Mouse (Mus musculus): ENCODE data around the gene Zfp704. TPM values are rescaled to one million over a fixed set of nuclear protein-coding genes. Genes with fewer than 3 reads are reported as not detected.
A peak's percentile ranks its signal among the peaks of the same experiment; 100 is the strongest.

Gene Zfp704
- polyA plus RNA-seq, 1 experiment from 2014 or later, result 9.5 TPM

DNA sequence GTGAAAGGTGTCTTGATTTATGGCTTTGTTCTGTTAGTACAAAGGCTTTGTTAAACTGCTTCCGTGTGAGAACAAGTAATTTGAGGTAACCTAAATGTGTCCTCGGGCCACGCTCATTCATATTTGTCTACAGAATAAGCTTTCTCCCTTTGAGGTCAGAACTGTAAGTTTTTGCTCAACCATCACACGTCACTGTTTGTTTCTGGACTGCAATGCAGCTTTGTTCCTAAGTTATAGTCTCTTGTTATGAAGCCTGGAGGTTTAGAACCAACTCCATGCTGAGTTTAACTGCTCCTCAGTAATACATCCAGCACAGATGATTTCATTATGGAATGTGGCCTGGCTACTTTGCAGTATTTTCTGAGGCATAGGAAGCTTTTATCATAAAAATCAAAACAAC, 90.4 kb downstream of the Zfp704 start:
- Histone ChIP-seq H3K4me1 (ENCODE audit: control insufficient read depth, insufficient read depth, low read length) (peaks cover 47% of the 10 kb centered on the region), H3K9ac (ENCODE audit: low read length) (no peak overlapping the region), H3K36me3 (ENCODE audit: control insufficient read depth, insufficient read depth, low read length) (no peaks in the 10 kb centered on the region), H3K27me3 (ENCODE audit: control insufficient read depth, insufficient read depth, low read length) (no peaks in the 10 kb centered on the region), H3K27ac (ENCODE audit: low read length) (peak overlapping the region; percentile 95), H3K4me2 (ENCODE audit: low read depth, low read length) (peak overlapping the region; percentile 40; the same call in 1 of the 2 replicates), H3K4me3 (replicated peaks; ENCODE audit: low read length) (no peak overlapping the region), H3K9me3 (replicated peaks; ENCODE audit: control insufficient read depth, low read length) (no peaks in the 10 kb centered on the region)
- ATAC-seq (ENCODE audit: insufficient read depth, low FRiP score), result no peak
- 54% methylated on average over 4 of the region's 4 CpGs for WGBS

DNA sequence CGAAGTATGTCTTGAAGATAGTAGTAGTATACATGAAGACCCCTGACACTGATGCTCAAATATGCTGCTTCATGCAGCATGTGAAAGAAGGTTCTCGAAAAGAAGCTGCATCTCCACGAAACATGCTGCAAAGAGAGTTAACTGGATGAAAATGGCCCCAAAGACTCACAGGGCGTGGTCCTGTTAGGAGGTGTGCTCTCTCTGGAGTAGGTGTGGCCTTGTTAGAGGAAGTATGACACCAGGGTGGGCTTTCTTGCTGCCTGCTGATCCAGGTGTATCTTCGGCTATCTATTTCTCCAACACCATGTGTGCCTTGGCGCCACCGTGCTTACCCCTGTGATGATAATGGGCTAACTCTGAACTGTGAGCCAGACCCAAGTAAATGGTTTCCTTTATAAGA, 90.9 kb downstream of the Zfp704 start:
- Histone ChIP-seq H3K4me1 (ENCODE audit: control insufficient read depth, insufficient read depth, low read length) (peaks cover 47% of the 10 kb centered on the region), H3K4me3 (replicated peaks; ENCODE audit: low read length) (no peak overlapping the region), H3K9me3 (replicated peaks; ENCODE audit: control insufficient read depth, low read length) (no peaks in the 10 kb centered on the region), H3K27ac (ENCODE audit: low read length) (peak overlapping the region; percentile 95), H3K9ac (ENCODE audit: low read length) (no peak overlapping the region), H3K4me2 (ENCODE audit: low read depth, low read length) (no peak overlapping the region), H3K27me3 (ENCODE audit: control insufficient read depth, insufficient read depth, low read length) (no peaks in the 10 kb centered on the region), H3K36me3 (ENCODE audit: control insufficient read depth, insufficient read depth, low read length) (no peaks in the 10 kb centered on the region)
- 92% methylated on average over 7 of the region's 7 CpGs for WGBS
- no peak for ATAC-seq (ENCODE audit: insufficient read depth, low FRiP score)

DNA sequence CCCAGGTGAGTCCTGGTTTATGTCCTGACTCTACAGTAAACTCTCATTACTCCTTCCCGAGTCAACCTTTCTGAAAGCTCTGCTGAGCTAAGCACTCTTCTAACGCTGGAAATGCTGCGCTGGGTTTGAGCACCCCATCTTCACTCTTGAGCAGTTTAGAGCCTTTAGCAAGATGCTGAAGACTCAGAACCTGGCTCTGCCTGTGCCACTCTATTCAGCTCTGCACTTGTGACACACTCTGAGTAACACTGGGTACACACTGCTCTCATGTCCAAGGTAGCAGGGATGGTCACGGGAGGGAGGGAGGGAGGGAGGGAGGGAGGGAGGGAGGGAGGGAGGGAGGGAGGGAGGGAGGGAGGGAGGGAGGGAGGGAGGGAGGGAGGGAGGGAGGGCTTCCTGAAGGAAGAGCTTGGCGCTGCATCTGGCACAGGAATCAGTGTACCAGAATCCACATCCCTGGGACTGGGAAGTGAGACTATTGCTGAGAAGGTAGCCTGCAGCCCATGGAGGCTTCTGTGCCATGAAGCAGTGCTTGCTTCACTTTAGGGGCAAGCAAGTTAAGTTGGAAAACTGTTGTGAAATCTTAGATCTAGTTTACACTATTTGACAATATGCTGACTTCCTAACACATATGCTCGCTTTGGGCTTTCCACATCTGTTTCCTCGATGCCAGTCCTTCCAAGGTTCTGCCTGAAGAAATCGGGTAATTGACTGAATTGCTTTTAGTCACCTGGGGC, 93.6 kb downstream of the Zfp704 start:
- Histone ChIP-seq H3K27me3 (ENCODE audit: control insufficient read depth, insufficient read depth, low read length) (no peaks in the 10 kb centered on the region), H3K9ac (ENCODE audit: low read length) (no peak overlapping the region), H3K4me2 (ENCODE audit: low read depth, low read length) (no peak overlapping the region), H3K36me3 (ENCODE audit: control insufficient read depth, insufficient read depth, low read length) (no peaks in the 10 kb centered on the region), H3K4me3 (replicated peaks; ENCODE audit: low read length) (no peak overlapping the region), H3K9me3 (replicated peaks; ENCODE audit: control insufficient read depth, low read length) (no peaks in the 10 kb centered on the region), H3K4me1 (ENCODE audit: control insufficient read depth, insufficient read depth, low read length) (peaks cover 23% of the 10 kb centered on the region), H3K27ac (ENCODE audit: low read length) (no peak overlapping the region)
- no peak for ATAC-seq (ENCODE audit: insufficient read depth, low FRiP score)
- 69% methylated on average over 7 of the region's 8 CpGs for WGBS

DNA sequence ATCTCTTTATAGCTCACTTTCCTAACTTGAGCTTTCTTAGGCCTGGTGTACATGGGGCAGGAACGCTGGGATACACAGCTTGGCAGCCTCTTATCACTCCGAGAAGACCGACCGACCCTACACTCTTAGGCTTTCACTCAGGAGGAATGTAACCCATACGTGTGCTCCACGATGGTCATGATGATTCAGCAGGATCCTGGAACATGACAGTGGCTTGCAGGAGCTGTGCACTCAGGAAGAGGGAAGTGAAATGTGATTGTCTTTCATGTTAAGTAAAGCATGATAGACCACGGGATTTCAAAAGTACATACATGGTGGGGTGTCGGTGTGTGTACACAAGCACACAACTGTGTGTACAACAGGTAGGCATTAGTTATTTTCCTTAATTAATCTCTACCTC, 94.4 kb downstream of the Zfp704 start:
- no peak overlapping the region for H3K4me2 ChIP-seq (ENCODE audit: low read depth, low read length)
- no peak overlapping the region for H3K9ac ChIP-seq (ENCODE audit: low read length)
- H3K4me3 ChIP-seq (replicated peaks; ENCODE audit: low read length), result no peak overlapping the region
- H3K4me1 ChIP-seq (ENCODE audit: control insufficient read depth, insufficient read depth, low read length), result peaks cover 16% of the 10 kb centered on the region
- no peak overlapping the region for H3K27ac ChIP-seq (ENCODE audit: low read length)
- H3K36me3 ChIP-seq (ENCODE audit: control insufficient read depth, insufficient read depth, low read length), result no peaks in the 10 kb centered on the region
- no peak for ATAC-seq (ENCODE audit: insufficient read depth, low FRiP score)
- no peaks in the 10 kb centered on the region for H3K27me3 ChIP-seq (ENCODE audit: control insufficient read depth, insufficient read depth, low read length)
- H3K9me3 ChIP-seq (replicated peaks; ENCODE audit: control insufficient read depth, low read length), result no peaks in the 10 kb centered on the region
- WGBS, result 55% methylated on average over 8 of the region's 8 CpGs

DNA sequence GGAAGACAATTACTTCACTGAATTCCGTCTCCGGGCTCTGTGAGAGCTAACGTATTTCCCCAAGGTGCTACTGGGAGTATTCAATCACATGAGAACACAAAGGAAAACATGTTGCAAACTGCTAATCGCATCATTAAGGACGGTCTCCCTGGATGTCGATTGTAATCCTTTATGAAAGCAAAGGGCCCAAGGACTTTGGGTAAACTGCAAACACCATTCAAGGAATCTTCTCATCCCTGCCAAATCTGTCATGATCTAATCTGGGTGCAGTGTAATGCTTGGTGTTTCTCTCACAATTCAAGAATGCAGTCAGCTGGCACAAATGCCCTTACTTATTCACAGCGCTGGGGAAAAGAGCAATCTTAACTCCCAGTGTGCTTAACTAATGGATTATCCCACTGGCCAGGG, 96.2 kb downstream of the Zfp704 start:
- Histone ChIP-seq H3K36me3 (ENCODE audit: control insufficient read depth, insufficient read depth, low read length) (no peaks in the 10 kb centered on the region), H3K9me3 (replicated peaks; ENCODE audit: control insufficient read depth, low read length) (no peaks in the 10 kb centered on the region), H3K27ac (ENCODE audit: low read length) (no peak overlapping the region), H3K4me1 (ENCODE audit: control insufficient read depth, insufficient read depth, low read length) (no peaks in the 10 kb centered on the region), H3K4me2 (ENCODE audit: low read depth, low read length) (no peak overlapping the region), H3K4me3 (replicated peaks; ENCODE audit: low read length) (no peak overlapping the region), H3K9ac (ENCODE audit: low read length) (no peak overlapping the region), H3K27me3 (ENCODE audit: control insufficient read depth, insufficient read depth, low read length) (no peaks in the 10 kb centered on the region)
- ATAC-seq (ENCODE audit: insufficient read depth, low FRiP score), result no peak
- 66% methylated on average over 7 of the region's 7 CpGs for WGBS

DNA sequence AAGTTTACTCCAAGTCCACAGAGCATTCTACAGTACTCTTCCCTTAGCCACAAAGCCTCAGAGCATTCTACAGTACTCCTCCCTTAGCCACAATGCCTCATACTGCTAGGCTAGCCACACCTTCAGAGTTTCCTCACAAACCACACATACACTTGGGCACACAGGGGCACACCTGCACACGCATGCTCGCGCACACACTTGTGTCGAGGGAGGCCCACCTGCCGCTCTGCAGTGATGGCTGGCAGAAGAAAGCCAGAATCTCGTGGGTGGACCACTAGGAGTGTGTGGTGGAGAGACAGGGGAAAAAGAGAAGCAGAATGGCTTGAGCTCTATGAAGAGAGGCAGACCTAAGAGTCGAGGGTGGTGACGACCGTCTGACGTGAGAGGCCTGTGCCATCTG, 97.7 kb downstream of the Zfp704 start:
- H3K4me1 ChIP-seq (ENCODE audit: control insufficient read depth, insufficient read depth, low read length), result no peaks in the 10 kb centered on the region
- no peak for ATAC-seq (ENCODE audit: insufficient read depth, low FRiP score)
- no peak overlapping the region for H3K4me3 ChIP-seq (replicated peaks; ENCODE audit: low read length)
- H3K4me2 ChIP-seq (ENCODE audit: low read depth, low read length), result no peak overlapping the region
- H3K27me3 ChIP-seq (ENCODE audit: control insufficient read depth, insufficient read depth, low read length), result no peaks in the 10 kb centered on the region
- WGBS, result 91% methylated on average over 10 of the region's 10 CpGs
- no peak overlapping the region for H3K9ac ChIP-seq (ENCODE audit: low read length)
- no peak overlapping the region for H3K27ac ChIP-seq (ENCODE audit: low read length)
- H3K9me3 ChIP-seq (replicated peaks; ENCODE audit: control insufficient read depth, low read length), result no peaks in the 10 kb centered on the region
- H3K36me3 ChIP-seq (ENCODE audit: control insufficient read depth, insufficient read depth, low read length), result no peaks in the 10 kb centered on the region

DNA sequence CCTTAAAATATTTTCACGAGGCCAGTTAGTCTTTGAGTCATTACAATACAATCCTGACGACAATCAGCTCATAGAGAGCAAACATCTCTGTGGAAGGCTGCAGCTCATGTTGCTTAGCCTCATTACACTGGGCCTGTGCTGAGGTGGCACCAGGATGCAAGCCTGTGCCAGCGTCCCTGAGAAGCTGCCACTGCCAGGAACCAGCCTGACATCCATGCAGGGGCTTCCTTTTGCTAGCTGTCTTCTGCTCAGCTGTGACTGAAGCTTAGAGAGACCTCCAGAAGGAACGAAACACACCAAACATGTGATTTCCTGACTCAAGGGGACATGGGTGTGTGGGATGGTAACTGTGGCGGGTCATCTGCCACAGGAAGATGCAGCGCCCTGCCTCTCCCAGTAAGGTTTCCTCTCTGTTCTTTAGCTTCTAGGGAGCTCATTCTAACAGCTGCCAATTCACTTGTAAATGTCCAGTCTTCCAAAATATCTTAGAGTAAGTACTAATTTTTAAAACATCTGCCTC, 104.1 kb downstream of the Zfp704 start:
- H3K4me1 ChIP-seq (ENCODE audit: control insufficient read depth, insufficient read depth, low read length), result peaks cover 6% of the 10 kb centered on the region
- H3K36me3 ChIP-seq (ENCODE audit: control insufficient read depth, insufficient read depth, low read length), result no peaks in the 10 kb centered on the region
- H3K27me3 ChIP-seq (ENCODE audit: control insufficient read depth, insufficient read depth, low read length), result no peaks in the 10 kb centered on the region
- no peak for ATAC-seq (ENCODE audit: insufficient read depth, low FRiP score)
- H3K4me3 ChIP-seq (replicated peaks; ENCODE audit: low read length), result no peak overlapping the region
- H3K9ac ChIP-seq (ENCODE audit: low read length), result no peak overlapping the region
- 67% methylated on average over 6 of the region's 6 CpGs for WGBS
- H3K27ac ChIP-seq (ENCODE audit: low read length), result no peak overlapping the region
- no peaks in the 10 kb centered on the region for H3K9me3 ChIP-seq (replicated peaks; ENCODE audit: control insufficient read depth, low read length)
- no peak overlapping the region for H3K4me2 ChIP-seq (ENCODE audit: low read depth, low read length)

DNA sequence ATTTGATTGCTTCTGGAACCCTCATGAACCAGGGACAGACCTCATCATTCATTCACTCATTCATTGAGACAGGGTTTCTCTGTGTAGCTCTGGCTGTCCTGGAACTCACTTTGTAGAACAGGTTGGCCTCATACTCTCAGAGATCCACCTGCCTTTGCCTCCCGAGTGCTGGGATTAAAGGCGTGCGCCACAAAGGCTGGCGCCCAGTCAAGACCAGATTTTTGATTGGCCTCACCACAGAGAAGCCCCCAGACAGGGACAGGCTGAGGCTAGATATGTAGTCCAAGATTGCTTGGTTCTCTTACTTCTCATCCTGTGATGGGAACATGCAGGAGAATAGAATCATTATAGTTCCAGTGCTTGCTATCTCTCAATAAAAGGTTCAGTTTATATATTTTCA, 105.5 kb downstream of the Zfp704 start:
- H3K4me2 ChIP-seq (ENCODE audit: low read depth, low read length), result no peak overlapping the region
- no peaks in the 10 kb centered on the region for H3K27me3 ChIP-seq (ENCODE audit: control insufficient read depth, insufficient read depth, low read length)
- no peak overlapping the region for H3K27ac ChIP-seq (ENCODE audit: low read length)
- no peaks in the 10 kb centered on the region for H3K36me3 ChIP-seq (ENCODE audit: control insufficient read depth, insufficient read depth, low read length)
- peaks cover 17% of the 10 kb centered on the region for H3K4me1 ChIP-seq (ENCODE audit: control insufficient read depth, insufficient read depth, low read length)
- no peak for ATAC-seq (ENCODE audit: insufficient read depth, low FRiP score)
- 89% methylated on average over 4 of the region's 4 CpGs for WGBS
- H3K4me3 ChIP-seq (replicated peaks; ENCODE audit: low read length), result no peak overlapping the region
- no peak overlapping the region for H3K9ac ChIP-seq (ENCODE audit: low read length)
- H3K9me3 ChIP-seq (replicated peaks; ENCODE audit: control insufficient read depth, low read length), result no peaks in the 10 kb centered on the region

DNA sequence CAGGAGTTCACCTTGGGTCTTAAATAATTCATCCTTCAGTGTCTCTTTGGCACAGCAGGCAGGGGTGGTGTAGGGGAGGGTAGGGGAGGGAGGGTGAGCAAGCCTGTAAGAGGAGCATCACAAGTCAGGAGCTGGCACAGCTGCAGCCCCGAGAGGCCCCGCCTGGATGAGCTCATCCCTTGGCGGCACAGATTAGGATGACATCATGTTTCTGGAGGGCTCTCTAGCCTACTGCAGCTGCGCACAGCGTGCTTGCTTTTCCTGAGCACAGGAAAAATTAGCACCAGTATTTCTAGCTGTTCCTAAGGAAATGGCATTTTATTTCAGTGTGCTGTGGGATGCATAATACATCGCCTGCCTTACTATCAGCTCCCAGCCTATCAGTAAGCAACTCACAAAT, 109.2 kb downstream of the Zfp704 start:
- H3K27ac ChIP-seq (ENCODE audit: low read length), result peak overlapping the region; percentile 86
- H3K9ac ChIP-seq (ENCODE audit: low read length), result no peak overlapping the region; the same call in 1 of the 2 replicates
- no peaks in the 10 kb centered on the region for H3K27me3 ChIP-seq (ENCODE audit: control insufficient read depth, insufficient read depth, low read length)
- 16% methylated on average over 6 of the region's 6 CpGs for WGBS
- 0 out of 2 replicates have a peak overlapping the region, but pooled peaks have one; percentile 14 for H3K4me2 ChIP-seq (ENCODE audit: low read depth, low read length)
- peaks cover 24% of the 10 kb centered on the region for H3K4me1 ChIP-seq (ENCODE audit: control insufficient read depth, insufficient read depth, low read length)
- H3K36me3 ChIP-seq (ENCODE audit: control insufficient read depth, insufficient read depth, low read length), result no peaks in the 10 kb centered on the region
- H3K4me3 ChIP-seq (replicated peaks; ENCODE audit: low read length), result no peak overlapping the region
- ATAC-seq (ENCODE audit: insufficient read depth, low FRiP score), result peak; percentile 97
- H3K9me3 ChIP-seq (replicated peaks; ENCODE audit: control insufficient read depth, low read length), result no peaks in the 10 kb centered on the region

Measured in stomach, embryonic 16.5 days (tissue).